Mouse (Mus musculus) bone marrow macrophage, adult 2 months (primary cell): Measurements from ENCODE around the gene Samd10.

Experiments
- CTCF ChIP-seq: IDR thresholded peaks from 2 replicates; pipeline ENCODE4 v1.5.1; 2012; ENCODE audit warnings: low read depth, mild to moderate bottlenecking, low read length, moderate library complexity
- POLR2A ChIP-seq: IDR thresholded peaks from 2 replicates; pipeline ENCODE4 v1.6.1; 2012; ENCODE audit warnings: mild to moderate bottlenecking, low read depth, low read length, borderline replicate concordance

DNA sequence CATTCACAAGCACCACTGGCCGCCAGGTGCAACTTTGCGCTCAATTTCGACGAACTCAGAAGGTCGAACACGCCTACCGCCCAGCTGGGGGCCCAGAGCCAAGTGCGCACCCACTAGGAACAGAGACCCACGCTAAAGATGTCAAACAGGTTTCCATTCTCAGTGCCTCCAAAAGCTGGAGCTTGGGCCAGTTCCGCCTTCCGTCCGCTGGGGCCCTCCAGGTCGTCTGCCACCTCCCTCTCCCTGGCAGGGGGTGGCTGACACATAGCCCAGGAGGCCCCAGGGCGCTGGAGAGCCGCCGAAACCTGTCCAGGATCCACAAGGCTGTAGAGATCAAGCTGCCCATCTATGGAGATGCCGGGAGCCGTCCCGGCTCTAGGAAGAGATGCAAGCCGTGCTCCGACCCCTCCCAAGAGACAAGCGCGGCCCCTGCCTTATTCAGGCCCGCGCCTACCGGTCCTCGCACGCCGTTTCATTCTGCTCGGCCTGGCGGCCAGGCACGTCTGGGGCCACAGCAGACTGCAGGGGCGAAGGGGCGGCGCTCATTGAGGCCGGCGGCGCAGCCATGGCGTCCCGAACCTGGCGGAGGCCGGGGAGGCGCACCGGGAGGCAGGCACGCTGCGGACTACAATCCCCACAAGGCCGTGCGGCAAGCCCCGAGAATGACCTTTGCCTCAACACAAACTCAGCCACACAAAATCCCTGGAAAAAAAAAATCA lies 17.5 kb downstream of the Samd10 start:
- TF ChIP-seq POLR2A (no peak), CTCF (no peak)
